Mouse (Mus musculus) G1E (cell line): ENCODE measurements around the gene Cbx7.

Experiments
- CTCF ChIP-seq: IDR thresholded peaks from 2 replicates; pipeline ENCODE4 v1.5.1; 2012; ENCODE audit warnings: low read depth, low read length, inconsistent platforms, mixed read lengths
- GATA2 ChIP-seq: IDR thresholded peaks from 2 replicates; pipeline ENCODE4 v1.6.1; 2012; ENCODE audit warnings: low read depth, low read length, inconsistent platforms, borderline replicate concordance

- TF ChIP-seq CTCF (no peak), GATA2 (no peak)
Measured at GRCm38 (mm10) chr15:79951226-79951625, 19.7 kb downstream of the Cbx7 start.
